Mouse (Mus musculus) naive thymus-derived CD4-positive, alpha-beta T cell, adult 2 months (primary cell): ENCODE results near the gene Olr1.

ENCODE experiments used
- DNase-seq: peaks from one replicate; pipeline ENCODE4 v3.0.0-alpha.2; 2011; ENCODE audit warnings: low read depth

Olr1 gene

GRCm38 (mm10) chr6:129507024-129507423 is at the start of gene Olr1:
Olr1 (minus strand) TSS chr6:129507165.
- no peak for DNase-seq

- no peak for DNase-seq
Measured at GRCm38 (mm10) chr6:129548009-129548408, 41.0 kb upstream of the Olr1 start.

- no peak for DNase-seq
Measured at GRCm38 (mm10) chr6:129547277-129547676, 40.3 kb upstream of the Olr1 start.

- DNase-seq, result peak; percentile 61
Measured at GRCm38 (mm10) chr6:129543709-129544606, 37.0 kb upstream of the Olr1 start.

- DNase-seq, result no peak
Measured at GRCm38 (mm10) chr6:129542540-129542939, 35.6 kb upstream of the Olr1 start.

GRCm38 (mm10) chr6:129541931-129542330 is 35.0 kb upstream of the Olr1 start:
- no peak for DNase-seq

GRCm38 (mm10) chr6:129538555-129538954 is 31.6 kb upstream of the Olr1 start:
- DNase-seq, result no peak

GRCm38 (mm10) chr6:129535723-129536122 is 28.8 kb upstream of the Olr1 start:
- no peak for DNase-seq

GRCm38 (mm10) chr6:129534627-129535190 is 27.7 kb upstream of the Olr1 start:
- no peak for DNase-seq

- peak; percentile 28 for DNase-seq
Measured at GRCm38 (mm10) chr6:129534057-129534456, 27.1 kb upstream of the Olr1 start.

- peak; percentile 57 for DNase-seq
Measured at GRCm38 (mm10) chr6:129532942-129533860, 26.2 kb upstream of the Olr1 start, which contains the start of gene Gabarapl1. Gabarapl1 (plus strand) TSS chr6:129533160.

- peak; percentile 25 for DNase-seq
Measured at GRCm38 (mm10) chr6:129532556-129532941, 25.6 kb upstream of the Olr1 start.

- DNase-seq, result no peak
Measured at GRCm38 (mm10) chr6:129530261-129530660, 23.3 kb upstream of the Olr1 start.

- DNase-seq, result no peak
Measured at GRCm38 (mm10) chr6:129529605-129530004, 22.6 kb upstream of the Olr1 start.

- DNase-seq, result no peak
Measured at GRCm38 (mm10) chr6:129527416-129527815, 20.5 kb upstream of the Olr1 start.

- no peak for DNase-seq
Measured at GRCm38 (mm10) chr6:129526069-129526468, 19.1 kb upstream of the Olr1 start.

GRCm38 (mm10) chr6:129517752-129518408 is 10.9 kb upstream of the Olr1 start:
- DNase-seq, result peak; percentile 41

GRCm38 (mm10) chr6:129516388-129516787 is 9.4 kb upstream of the Olr1 start:
- no peak for DNase-seq

- DNase-seq, result no peak
Measured at GRCm38 (mm10) chr6:129515068-129515467, 8.1 kb upstream of the Olr1 start.

- no peak for DNase-seq
Measured at GRCm38 (mm10) chr6:129514376-129514775, 7.4 kb upstream of the Olr1 start.

GRCm38 (mm10) chr6:129513409-129513808 is 6.4 kb upstream of the Olr1 start:
- no peak for DNase-seq

GRCm38 (mm10) chr6:129512868-129513267 is 5.9 kb upstream of the Olr1 start:
- no peak for DNase-seq
